Mouse (Mus musculus) testis, adult 2 months (tissue): ENCODE results near the gene Bcas3.

Experiments
- CTCF ChIP-seq: fragments of 200-500 bp; IDR thresholded peaks from 2 replicates; pipeline ENCODE4 v1.5.1; 2012; ENCODE audit warnings: low read depth, mild to moderate bottlenecking, inconsistent platforms, low read length, moderate library complexity; ENCODE audit not compliant: control insufficient read depth, insufficient read depth, insufficient replicate concordance
- POLR2A ChIP-seq: fragments of 200-500 bp; IDR thresholded peaks from 2 replicates; pipeline ENCODE4 v1.6.1; 2012; ENCODE audit warnings: low read depth, mild to moderate bottlenecking, inconsistent platforms, low read length, moderate library complexity; ENCODE audit not compliant: control insufficient read depth

DNA sequence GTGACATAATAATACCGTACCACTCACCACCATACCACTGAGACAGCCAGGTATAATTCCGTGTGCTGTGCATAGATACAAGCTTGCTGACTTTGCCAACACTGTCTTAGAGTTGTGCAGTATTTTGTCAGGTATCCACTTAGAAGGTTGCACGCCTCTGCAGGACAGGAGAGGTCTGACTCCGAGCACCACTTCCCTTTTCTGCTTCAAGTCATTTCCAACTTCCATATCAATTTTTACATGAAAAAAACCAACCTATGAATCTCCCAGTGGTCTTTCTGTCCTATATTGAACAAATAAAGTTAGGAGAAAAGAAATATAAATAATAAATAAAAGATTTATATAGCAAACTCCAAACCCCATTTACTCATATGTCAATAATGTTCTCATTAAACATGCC lies 152.8 kb downstream of the Bcas3 start:
- no peak for TF ChIP-seq POLR2A
- TF ChIP-seq CTCF, result no peak
